Mouse (Mus musculus): Measurements from ENCODE around the gene Pmm1. TPM values are rescaled to one million over a fixed set of nuclear protein-coding genes. Genes with fewer than 3 reads are reported as not detected.

The Pmm1 gene
- total RNA-seq, 2 experiments from 2014 or later = 23.0 to 28.8 TPM

Other genes with a start within 250 kb of the Pmm1 start
- 10 to 100 TPM; 74.9 to 78.7 TPM for gene Zc3h7b, start 215.9 kb downstream of the Pmm1 start, total RNA-seq (2021)
- 10 to 100 TPM; 28.1 to 35.2 TPM for gene Rangap1, start 215.4 kb downstream of the Pmm1 start, total RNA-seq (2021)
- 10 to 100 TPM; 69.3 to 93.0 TPM for gene Tef, start 158.5 kb downstream of the Pmm1 start, total RNA-seq (2021)
- gene Tob2, start 102.1 kb downstream of the Pmm1 start, total RNA-seq (2021) = 100 to 1,000 TPM; 119 to 131 TPM
- 10 to 100 TPM; 41.4 to 44.2 TPM for gene Phf5a, start 89.0 kb downstream of the Pmm1 start, total RNA-seq (2021)
- 1,000 to 10,000 TPM; 2,092 to 2,100 TPM for gene Aco2, start 88.6 kb downstream of the Pmm1 start, total RNA-seq (2021)
- gene Polr3h, start 34.7 kb downstream of the Pmm1 start, total RNA-seq (2021) = 1 to 10 TPM; 7.5 to 7.9 TPM
- 10 to 100 TPM; 39.6 to 60.9 TPM for gene Csdc2, start 24.2 kb downstream of the Pmm1 start, total RNA-seq (2021)
- not detected for gene 1700029P11Rik, start 19.6 kb upstream of the Pmm1 start, total RNA-seq (2021)
- gene Xrcc6, start 26.9 kb upstream of the Pmm1 start, total RNA-seq (2021) = 10 to 100 TPM; 20.4 to 27.0 TPM
- 10 to 100 TPM; 22.6 to 27.9 TPM for gene Desi1, start 72.9 kb upstream of the Pmm1 start, total RNA-seq (2021)
- gene Snu13, start 86.7 kb upstream of the Pmm1 start, total RNA-seq (2021) = 10 to 100 TPM; 48.6 to 53.8 TPM
- gene 4930407I10Rik, start 98.2 kb upstream of the Pmm1 start, total RNA-seq (2021) = not detected
- gene Mei1, start 109.1 kb upstream of the Pmm1 start, total RNA-seq (2021) = not detected
- 1 to 10 TPM; 4.8 to 5.8 TPM for gene Ccdc134, start 167.0 kb upstream of the Pmm1 start, total RNA-seq (2021)
- 10 to 100 TPM; 18.7 to 22.6 TPM for gene Srebf2, start 186.3 kb upstream of the Pmm1 start, total RNA-seq (2021)

Data from heart, postnatal 14 days (tissue).